Mouse (Mus musculus): ENCODE results near the gene Lrp5.
A peak's percentile ranks its signal among the peaks of the same experiment; 100 is the strongest.

Lrp5 gene

DNA sequence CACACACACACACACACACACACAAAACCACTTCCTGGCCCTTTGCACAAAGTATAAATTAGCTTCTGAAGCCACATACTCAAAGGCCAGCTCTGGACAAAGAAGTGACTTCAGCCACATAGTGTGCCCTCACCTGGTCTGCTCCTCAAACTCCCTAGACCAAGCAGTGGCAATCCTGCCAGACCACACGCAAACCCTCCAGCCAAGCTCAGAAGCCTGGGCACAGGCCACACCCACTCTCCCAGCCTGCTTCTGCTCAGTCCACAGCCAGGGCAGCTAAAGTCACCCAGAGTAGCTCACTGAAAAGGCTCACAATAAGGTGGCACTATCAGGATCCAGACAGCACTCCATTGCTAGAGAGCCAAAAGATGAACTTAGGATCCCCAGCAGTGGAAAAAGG lies 30.2 kb downstream of the Lrp5 start:
- DNase-seq (ENCODE audit: low spot score in 2 of 2): no peak

DNA sequence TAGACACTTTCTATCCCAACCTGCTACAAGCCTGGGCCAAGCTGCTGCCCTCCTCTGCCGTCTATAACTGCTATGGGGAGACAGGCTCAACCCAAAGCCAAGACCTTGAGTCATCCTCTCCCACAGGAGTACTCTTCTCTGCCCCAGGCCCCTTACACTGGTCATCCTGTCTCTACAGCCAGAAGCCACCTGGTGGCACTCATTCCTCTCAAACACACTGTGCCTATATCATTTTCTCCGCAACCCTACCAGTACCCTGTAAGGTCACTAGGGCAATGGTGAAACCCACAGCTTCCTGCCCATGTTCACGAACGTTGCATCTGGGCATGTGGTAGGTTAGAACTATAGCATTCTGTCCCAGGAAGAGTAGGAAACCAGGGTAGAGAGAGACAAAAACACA lies 31.4 kb downstream of the Lrp5 start:
- DNase-seq (ENCODE audit: low spot score in 2 of 2): no peak

DNA sequence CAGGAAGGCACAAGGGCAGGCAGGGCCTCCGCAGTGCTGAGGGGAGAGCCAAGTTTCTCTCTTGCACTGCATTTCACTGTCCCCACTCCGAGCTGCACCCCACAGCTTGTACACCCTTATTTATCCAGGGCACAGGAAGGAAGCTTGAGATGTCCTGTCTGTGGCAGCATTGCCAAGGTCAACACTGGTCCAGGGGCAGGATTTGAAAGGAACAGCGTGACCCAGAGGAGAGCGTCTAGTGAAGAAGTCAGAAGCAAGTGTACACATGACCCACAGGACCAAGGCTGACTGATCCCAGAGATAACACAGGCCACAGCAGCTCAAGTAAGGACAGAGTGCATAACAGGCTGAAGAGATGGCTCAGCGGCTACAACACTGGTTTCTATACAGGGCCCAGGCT lies 32.3 kb downstream of the Lrp5 start:
- DNase-seq (ENCODE audit: low spot score in 2 of 2): no peak

DNA sequence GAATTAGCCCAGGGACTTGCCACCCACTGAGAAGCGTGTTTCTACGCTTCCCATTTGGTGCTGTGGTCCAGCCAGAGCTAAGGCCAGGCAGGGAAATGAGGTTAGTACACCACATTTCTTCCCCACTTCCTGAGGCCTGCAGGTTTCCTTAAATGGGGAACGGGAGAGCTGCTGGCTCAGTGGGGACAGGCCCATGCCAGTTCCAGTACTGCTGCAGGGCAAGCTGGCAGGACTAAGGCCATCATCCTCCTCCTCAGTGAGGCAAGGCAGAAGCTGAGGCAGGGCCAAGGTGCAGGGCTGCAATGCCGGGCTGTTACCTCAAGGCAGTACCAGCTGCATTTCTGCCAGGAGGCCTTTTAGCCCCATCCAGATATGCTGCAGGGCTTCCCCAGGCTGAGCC lies 32.9 kb downstream of the Lrp5 start:
- DNase-seq (ENCODE audit: low spot score in 2 of 2): no peak

DNA sequence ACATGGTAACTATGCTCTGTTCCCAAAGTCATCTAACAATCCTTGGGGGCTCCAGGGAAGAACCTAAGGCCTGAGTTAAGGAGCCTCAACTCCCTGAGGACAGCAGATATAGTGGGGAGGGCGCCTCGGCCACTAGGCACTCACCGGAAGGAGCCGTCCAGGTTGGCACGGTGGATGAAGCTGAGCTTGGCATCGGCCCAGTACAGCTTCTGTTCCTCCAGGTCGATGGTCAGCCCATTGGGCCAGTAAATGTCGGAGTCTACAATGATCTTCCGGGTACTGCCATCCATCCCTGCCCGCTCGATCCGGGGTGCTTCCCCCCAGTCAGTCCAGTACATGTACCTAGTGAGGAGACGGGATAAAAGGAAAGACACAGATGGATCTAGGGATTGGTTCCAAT lies 34.4 kb downstream of the Lrp5 start:
- no peak for DNase-seq (ENCODE audit: low spot score in 2 of 2)

DNA sequence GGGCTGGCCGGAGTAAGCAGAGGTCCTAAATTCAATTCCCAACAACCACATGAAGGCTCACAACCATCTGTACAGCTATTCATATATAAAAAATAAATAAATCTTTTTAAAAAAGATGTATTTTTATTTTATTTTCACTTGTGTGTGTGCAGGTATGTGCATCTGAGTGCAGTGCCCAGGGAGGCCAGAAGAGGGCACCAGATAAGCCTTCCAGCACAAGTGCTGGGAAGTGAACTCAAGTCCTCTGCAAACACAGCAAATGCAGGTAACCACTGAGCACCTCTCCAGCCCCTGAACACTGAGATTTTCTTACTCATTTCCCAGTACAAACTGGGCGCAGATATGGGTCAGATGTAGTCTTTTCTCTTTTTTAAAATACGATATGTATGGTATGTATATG lies 35.1 kb downstream of the Lrp5 start:
- DNase-seq (ENCODE audit: low spot score in 2 of 2): no peak

DNA sequence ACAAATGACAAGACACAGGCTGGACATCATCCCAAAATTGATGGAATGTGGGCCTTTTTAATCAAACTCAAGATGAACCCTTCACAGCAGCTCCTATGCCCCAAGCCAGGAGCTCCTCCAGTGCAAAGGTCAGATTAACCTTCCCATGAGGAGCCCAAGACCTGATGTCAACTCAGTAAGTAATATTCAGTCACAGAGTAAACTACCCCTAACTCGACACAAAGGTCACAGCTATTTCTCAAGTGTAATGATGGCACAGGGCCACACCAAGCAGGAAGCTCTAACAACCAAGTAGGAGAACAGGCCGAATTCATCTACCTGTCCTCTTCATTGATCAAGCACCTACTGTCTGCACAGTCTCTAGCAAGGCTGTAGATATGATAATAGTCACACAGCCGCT lies 35.9 kb downstream of the Lrp5 start:
- DNase-seq (ENCODE audit: low spot score in 2 of 2): no peak

DNA sequence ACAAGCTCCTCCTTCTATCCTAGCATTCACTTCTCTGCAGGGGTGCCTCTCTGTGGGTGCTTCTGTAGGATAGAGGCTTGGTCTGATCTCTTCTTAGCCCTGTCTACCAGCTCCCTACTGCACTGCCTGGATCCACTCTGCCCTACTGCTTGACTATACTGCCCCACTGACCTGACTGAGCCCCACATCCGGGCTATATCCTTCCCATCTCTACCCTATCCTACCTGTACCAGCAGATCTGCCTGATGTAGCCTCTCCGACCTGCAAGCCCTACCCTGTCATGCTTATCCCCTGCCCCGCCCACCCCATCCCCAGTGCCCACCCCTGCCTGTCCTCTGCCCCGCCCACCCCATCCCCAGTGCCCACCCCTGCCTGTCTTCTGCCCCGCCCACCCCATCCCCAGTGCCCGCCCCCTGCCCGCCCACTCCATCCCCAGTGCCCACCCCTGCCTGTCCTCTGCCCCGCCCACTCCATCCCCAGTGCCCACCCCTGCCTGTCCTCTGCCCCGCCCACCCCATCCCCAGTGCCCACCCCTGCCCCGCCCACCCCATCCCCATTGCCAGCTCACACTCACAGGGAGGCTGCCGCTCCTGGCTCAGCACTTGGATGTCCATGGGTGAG lies 37.4 kb downstream of the Lrp5 start:
- DNase-seq (ENCODE audit: low spot score in 2 of 2): no peak

DNA sequence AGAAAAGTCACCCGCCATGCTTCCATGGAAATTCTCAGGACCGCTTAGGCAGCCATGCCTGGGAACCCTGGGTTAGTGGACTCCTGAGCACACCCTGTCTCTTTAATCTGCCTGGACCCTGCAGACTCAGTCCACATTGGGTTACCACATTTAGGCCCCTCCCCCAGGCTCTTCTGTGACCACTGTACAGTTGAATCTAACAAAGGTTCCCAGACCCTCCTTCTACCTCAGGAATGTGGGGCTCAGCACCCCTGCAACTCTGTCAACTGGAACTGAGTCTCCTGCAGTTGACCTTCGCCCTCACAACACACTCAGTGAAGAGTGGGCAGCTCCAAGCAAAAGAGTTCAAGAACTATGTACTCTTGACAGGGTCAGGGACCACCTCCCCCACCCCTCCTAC lies 38.4 kb downstream of the Lrp5 start:
- DNase-seq (ENCODE audit: low spot score in 2 of 2): no peak

DNA sequence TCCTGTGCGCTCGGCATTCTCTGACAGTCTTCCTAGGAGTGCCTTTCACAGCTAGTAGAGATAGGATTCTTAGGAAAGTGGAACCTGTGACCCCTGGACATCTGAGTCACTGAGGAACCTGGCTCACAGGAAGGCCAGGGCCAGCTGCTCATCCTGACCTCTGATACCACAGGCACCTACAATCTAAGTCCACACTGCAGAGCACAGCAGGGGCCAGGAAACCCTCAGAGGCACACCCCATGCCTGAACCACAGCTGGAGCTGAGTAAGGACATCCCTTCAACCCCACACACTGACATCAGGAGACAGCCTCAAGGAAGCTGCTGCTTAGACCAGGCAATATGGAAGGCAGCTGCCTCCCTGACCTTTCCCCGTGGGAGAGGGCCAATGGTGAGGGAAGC lies 40.6 kb downstream of the Lrp5 start:
- no peak for DNase-seq (ENCODE audit: low spot score in 2 of 2)

DNA sequence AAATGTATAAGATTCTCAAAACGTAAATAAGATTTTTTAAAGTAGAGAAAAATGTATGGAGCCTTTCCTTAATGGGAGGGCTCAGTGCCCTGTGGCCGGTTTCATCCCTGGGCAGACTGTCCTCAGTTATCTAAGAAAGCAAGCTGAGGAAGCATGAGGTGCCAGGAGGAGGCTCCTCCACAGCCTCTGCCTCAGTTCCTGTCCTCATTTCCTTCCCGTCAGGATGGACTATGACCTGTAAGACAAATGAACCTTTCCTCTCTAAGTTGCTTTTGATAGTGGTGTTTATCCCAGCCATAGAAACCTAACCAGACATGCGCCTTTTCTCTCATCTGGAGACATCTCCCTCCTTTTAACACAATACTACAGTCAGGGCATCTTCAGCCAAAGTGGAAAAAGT lies 41.0 kb downstream of the Lrp5 start:
- no peak for DNase-seq (ENCODE audit: low spot score in 2 of 2)

DNA sequence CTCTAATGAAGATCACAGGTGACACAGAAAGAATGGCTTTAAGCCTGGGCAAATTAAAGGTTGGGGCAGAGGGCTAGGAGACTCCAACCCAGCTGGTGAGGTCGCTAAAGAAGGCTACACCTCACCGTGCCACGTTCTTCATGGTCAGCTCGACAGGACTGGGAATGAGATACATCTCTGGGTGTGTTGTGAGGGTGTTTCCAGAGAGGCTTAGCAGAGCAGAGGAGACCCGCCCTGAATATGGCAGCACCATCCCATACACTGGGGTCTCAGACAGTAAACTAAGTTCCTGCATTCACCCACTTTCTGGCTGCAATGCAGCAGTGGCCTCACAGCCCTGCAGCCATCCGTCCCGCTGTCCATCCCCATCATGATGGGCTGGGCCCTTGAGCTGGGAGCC lies 46.8 kb downstream of the Lrp5 start:
- DNase-seq (ENCODE audit: low spot score in 2 of 2): no peak

DNA sequence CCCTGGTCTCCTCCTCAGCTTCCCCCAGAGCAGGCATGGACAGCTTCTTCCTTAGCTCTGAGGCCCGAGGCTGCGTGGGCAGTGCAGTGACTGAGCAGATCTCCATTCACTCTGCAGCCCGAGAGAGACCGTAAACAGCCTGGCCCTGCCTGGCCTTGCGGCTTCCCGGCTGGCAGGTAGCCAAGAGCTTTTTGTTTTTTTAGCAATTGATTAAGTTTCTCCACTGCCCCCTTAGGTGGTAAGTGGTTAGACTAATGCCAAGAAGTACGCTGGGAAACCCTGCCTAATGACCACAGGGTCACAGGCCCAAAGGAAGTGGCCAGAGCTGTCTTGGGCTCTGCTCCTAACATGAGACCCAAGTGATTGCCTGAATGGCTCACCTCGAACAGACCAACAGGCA lies 47.7 kb downstream of the Lrp5 start:
- peak; percentile 27 to 38 for DNase-seq (ENCODE audit: low spot score in 2 of 2)

DNA sequence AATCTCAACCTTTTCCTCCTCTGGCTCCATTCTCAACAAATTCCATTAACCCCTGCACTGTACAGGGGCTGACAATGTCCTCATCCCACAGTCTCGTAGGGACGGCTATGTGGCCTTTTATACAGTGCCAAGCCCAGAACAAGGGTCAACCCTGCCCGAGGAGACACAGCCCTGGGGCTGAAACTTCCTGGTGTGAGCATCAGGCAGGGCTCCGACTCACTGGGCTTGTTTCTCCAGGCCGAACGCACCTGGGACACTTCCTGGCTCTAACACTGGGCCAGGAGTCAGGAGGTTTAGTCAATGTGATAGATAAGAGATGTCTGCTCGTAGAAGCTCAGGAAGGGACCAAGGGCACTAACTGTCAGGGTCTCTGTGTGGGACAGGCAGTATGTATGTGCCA lies 54.3 kb downstream of the Lrp5 start:
- DNase-seq (ENCODE audit: low spot score in 2 of 2): no peak

DNA sequence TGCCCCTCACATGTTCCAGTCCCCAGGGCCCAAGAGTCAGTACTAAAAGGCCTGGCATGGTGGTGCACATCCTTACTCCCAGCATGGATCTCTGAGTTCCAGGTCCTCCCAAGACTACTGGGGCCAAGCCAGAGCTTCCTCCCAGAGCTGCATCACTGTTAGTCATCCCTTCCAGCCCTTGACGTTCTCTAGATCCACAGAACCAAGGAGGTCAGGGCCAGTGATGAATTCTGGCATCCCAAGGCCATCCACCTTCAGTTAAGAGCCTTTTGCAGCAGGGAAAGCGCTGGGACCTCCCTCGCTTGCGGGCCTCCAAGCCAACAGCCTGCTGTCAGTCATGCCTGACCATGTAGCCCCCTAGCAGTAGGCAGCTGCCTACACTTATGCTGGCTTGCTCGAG lies 54.9 kb downstream of the Lrp5 start:
- DNase-seq (ENCODE audit: low spot score in 2 of 2): no peak

DNA sequence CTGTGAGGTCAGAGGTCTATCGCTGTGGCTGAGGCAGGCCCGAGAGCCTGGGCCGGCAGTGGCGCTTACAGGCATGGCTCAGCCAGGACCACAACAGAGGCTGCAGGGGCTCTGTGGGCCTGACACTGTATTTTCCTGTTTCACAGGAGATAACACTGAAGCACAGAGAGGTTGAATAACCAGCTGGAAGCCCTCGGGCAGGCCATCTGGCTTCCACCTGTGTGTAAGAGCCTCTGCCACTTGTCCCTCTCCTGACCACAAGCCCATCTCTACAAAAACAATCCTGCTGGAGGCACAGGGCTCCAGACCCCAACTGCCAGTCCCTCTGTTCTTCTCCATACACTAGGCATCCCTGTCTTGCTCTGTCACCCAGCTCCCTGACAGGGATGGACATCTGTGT lies 55.9 kb downstream of the Lrp5 start:
- no peak for DNase-seq (ENCODE audit: low spot score in 2 of 2)

DNA sequence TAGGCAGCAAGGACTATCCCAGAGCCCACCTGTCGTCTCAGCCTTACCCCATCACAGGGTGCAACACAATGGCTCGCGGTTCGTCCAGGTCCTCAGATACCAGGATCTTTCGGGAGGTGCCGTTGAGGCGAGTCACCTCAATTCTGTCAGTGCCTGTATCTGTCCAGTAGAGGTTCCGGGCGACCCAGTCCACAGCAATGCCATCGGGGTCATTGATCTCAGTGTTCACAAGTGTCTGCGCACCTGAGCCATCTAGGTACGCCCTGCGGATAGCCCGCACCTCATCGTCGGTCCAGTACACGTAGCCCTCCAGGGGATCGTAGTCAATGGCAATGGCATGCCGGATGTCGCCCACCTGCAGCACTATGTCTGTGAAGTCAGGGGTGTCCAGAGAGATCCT lies 56.3 kb downstream of the Lrp5 start:
- no peak for DNase-seq (ENCODE audit: low spot score in 2 of 2)

DNA sequence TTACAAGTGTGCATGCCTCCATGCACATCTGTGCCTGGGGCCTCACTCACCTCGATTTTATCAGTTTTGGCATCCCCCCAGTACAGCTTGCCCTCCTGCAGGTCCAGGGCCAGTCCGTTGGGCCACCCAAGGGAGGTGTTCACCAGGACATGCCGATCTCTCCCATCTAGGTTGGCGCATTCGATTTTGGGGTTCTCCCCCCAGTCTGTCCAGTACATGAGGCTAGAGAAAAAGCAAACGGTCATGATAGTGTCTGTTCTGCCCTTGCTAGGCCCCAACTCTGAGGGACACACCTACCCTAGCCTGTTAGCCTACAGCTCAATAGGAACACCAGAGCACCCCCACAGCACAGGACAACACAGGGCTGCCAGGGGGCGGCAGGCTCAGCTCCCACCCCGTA lies 58.1 kb downstream of the Lrp5 start:
- DNase-seq (ENCODE audit: low spot score in 2 of 2): no peak

DNA sequence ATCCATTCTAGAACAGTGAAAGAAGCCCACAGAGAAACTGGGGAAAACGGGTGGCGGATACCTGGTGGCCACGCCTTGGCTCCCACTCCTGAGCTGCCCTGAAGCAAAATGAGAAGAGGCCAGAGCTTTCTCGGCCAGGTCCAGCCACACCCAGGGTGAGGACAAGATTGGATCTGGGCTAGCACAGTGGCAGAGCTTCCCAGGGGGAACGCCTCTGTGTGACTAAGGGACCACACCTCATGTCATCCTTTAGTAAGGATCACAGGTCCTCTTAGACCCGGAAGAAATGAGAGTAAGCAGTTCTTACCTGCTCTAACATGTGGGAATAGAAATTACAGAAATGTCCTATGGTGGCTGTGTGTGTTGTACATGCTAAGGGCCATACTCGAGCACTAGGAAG lies 61.3 kb downstream of the Lrp5 start:
- no peak for DNase-seq (ENCODE audit: low spot score in 2 of 2)

DNA sequence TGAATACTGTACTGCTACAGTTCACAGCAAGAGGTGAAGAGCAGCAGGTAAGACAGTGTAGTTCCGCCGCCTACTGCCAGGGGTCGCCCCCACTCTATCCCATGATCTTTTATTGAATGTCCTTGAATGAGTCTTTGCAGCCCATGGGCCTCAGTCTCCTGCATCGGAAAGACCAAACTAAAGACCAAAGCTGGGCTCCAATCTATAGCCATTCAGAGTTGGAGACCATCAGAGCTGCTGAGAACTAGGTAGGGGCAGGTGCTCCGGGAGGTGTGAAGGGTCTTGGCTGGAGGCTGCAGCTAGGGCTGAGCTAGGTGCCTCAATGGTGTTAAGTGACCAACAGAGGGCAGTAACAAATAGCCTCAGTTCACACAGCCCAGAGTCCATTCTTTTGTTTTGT lies 62.5 kb downstream of the Lrp5 start:
- no peak for DNase-seq (ENCODE audit: low spot score in 2 of 2)

DNA sequence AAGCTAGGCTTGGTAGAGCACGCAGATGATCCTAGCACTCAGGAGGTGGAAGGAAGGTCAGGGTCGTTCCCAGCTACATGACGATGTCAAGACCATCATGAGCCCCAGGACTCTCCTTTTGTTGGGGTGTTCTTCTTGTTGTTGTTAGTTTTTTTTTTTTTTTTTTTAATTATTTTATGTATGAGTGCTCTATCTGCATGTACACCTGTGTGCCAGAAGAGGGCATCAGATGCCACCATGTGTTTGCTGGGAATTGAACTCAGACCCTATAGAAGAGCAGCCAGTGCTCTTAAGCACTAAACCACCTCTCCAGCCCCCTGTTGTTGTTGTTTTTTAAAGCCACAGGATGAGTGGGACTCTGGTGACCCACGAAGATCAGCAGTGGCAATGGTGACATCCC lies 63.1 kb downstream of the Lrp5 start:
- DNase-seq (ENCODE audit: low spot score in 2 of 2): no peak

DNA sequence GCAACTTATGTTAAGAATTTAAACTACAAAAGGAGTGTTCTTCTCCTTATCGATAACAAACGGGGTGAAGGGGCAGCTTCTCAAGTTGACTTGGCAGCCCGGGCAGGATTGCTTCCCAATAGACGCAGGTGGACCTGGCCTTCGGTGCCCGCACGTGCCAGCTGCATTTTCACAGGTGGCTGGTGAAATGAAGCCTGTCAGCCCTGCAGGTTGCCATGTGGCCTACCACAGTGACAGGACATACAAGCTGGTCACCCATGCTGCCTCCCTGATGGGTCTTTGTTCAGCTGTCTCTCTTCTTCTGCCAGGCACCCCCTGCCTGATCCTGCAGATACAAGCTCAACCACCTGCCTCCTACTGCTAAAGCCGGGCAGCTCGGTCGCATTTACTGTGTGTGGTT lies 65.5 kb downstream of the Lrp5 start:
- DNase-seq (ENCODE audit: low spot score in 2 of 2): no peak

DNA sequence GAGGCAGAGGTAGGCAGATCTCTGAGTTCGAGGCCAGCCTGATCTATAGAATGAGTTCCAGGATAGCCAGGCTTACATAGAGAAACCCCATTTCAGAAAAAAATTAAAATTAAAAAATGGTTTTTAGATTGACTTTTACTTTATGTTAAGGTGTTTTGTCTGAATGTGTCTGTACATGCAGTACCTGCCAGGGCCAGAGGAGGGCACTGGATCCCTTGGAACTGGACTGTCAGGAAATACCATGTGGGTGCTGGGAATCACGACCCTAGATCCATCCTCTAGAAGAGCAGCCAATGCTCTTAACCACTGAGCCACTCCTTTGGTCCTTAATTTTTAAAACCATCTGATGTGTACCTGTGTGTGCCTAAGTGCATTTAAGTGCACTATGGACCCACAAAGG lies 67.0 kb downstream of the Lrp5 start:
- no peak for DNase-seq (ENCODE audit: low spot score in 2 of 2)

DNA sequence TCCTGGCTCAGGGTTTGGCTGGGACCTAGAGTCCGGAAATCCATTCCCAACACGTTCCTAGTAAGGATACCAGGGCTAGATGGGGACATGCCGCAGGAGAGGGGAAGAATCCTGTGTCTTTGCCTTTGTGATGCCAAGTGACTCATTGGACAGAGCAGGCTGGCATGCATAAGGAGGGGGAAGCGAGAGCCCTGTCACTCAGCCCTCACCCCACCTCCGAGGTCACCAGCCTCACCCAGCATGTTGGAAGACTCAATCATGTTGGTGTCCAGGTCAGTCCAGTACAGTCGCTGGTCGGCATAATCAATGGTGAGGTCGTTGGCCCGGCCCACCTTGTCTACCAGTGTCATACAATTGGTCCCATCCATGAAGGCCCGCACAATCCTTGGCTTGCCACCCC lies 72.4 kb downstream of the Lrp5 start:
- no peak for DNase-seq (ENCODE audit: low spot score in 2 of 2)

Data from frontal cortex, postnatal 10 days (tissue).